Mouse (Mus musculus) urinary bladder, postnatal 10 days (tissue): ENCODE data around the gene Arl5c.
"Not testable (repeated sequence)": the region's sequence is repeated elsewhere in the genome, so short reads cannot be mapped to it uniquely, and the experiment has no call there.

Source experiments
- DNase-seq: peaks from one replicate; pipeline ENCODE4 v3.0.0; 2022; ENCODE audit warnings: low spot score

The Arl5c gene

DNA sequence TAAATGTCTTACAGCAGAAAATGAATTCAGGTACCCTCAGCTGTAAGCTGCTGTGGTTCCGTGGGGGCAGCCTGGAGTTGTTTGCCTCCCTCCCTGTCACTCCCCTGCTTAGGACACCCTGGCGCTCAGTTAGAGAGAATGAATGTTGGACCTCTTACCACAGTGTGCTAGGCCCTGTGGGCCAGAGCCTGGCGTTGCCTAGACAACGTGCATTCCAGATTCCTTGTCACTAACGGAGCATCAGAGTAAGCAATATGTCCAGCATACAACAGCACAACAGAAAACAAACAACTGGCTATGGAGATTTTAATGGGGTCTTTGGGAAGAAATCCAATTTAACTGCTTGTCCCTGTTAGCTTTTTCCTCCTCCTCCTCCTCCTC, 36.7 kb downstream of the Arl5c start:
- DNase-seq, result no peak

DNA sequence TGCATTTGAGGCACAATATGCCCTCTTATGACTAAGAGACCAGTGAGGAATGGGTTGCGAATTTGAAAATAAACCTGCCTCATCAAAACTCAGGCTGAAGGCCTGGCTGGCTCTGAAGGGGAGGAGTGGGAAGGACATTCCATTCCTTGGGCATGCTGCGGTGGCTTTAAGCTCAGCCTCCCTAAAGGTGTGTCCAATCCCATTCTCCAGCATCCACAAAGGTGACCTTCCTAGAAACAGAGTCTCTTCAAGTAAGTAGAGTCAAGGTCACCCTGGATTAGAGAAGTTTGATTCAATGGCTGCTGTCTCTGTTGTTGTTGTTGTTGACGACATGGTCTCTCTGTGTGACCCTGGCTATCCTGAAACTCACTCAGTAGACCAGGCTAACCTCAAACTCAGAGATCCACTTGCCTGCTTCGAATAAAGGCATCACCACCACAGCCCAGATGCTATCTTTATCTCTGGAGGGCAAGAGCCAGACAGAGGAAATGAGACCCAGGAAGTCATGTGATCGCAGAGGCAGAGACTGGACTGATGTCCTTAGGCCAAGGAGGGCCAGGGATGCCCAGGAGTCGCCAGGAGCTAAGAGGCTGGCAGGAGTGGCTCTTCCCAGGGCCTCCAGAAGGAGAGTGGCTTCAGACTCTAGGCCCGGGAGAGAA, 37.2 kb downstream of the Arl5c start:
- no peak for DNase-seq

DNA sequence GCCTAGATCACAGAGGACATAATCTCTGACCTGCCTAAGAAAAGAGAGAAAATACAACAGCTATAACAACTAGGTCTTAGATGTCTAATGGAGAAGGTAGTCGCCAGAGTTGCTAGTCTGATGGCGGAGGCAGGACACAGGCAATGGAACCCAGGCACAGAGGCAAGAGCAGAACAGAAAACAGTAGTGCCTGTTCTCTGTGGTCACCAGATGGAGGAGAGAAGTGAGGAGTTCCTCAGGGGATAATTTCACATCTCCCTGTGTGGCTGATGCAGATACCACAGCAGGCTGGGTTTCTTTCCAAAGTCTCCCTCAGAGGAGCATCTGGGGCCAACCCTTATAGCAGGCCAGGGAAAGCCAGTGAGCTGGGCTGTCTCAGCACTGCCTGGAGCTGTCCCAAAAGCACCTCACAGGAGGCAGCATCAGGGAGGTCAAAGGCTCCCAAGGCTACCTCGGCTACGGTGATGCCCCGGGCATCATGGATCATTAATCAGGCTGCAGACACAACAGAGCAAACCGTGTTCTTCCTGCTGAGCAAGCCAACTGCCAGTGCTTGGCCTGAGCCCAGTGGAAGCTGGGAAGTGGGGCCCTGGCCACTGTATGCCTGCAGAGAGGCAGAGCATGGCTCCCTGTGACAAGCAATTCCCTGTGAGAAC, 38.9 kb downstream of the Arl5c start:
- no peak for DNase-seq

DNA sequence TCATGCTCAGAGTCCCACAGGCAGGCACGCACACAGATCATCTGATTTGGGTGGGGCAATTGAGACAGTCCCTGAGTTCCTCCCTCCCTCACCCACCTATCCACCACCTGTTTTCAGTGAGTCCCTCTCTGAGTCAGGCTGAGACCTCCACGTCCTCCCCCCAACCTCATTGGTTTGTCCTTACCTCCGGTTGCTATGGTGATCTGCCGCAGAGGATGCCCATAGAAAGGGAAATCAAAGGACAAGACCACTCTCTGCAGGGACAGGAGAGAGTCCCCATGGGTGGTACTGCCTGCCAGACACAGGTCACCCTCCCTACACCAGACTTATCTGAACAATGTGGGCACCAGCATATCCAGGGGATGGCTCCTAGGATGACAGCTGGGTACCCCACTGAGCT, 40.1 kb downstream of the Arl5c start:
- no peak for DNase-seq

DNA sequence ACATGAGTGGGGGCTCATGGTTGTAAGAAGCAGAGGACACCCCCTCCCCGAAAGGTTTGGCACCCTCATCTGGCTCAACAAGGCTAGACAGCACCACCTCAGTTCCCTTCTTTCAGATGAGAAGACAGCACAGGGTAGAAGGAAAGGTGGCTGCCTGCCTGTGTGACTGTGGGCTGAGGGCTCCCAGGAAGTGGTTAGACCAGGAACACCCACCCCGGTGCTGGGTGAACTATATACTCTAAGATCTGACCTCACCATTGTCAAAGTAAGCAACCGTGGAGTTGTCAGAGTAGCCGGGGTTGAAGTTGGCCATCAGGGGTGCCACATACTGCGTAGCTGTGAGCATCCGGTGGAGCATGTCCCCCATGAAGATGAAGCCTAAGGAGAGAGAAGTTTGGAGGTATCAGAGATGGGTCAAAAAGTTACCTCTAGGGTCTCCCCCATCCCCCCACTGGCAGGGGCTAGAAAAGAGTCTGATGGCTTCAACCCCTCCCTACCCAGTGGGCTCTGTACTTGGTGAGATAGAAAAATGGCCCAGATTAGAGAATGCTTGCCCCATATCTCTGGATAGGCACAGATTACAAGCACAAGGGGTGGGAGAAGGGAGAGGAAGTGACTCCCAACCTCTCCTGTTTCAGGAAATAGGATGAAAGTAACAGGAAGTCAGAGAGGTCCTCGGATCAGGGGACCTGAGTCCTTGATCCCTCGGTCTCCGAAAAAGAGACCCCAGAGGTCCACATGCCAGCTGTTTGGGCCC, 40.7 kb downstream of the Arl5c start:
- DNase-seq, result no peak

DNA sequence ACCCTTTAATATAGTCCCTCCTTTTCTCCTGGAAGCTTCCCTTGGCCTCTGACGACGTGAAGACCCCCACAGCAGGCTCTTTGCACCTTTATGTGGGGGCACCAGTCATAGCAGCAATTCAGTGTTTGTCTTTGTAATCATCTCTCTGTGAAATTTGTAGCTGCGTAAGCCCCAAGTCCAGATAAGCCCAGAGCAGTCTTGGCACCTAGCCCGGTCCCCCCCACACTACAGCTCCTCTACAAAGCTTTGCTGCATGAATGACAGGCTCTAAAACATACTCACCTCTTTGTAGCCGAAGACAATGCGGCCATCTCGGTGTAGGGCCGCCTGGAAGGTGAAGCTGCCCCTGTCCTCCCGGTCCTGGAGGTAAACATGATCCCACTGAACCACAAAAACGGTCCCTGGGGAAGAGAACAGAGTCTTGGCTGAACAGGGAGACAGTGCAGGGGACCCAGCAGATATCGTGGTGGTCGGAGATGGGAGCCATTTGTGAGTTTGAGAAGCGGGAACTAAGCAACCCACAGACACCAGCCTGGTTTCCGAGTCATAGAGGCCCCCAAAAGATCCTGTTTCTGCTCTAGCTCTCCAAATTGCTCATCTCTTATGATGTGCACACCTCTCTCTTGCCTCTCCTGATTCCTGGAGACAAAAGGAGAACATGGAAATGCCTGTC, 41.4 kb downstream of the Arl5c start:
- DNase-seq, result no peak

DNA sequence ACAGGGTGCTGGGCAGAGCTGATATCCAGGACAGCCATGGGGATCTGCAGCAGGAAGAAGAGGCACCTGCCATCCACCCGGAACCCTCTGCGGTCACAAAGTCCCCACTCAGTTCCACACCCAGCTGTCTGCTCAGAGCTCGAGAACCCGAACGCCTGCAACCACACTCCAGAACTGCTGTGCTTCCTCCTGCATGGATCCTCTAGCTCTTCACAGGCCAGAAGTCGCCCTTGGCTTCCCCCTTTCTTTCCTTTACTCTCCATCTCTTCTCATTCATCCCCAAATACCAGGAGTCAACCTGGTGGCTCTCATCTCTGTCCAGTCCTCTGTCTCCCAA, 42.1 kb downstream of the Arl5c start:
- no peak for DNase-seq

DNA sequence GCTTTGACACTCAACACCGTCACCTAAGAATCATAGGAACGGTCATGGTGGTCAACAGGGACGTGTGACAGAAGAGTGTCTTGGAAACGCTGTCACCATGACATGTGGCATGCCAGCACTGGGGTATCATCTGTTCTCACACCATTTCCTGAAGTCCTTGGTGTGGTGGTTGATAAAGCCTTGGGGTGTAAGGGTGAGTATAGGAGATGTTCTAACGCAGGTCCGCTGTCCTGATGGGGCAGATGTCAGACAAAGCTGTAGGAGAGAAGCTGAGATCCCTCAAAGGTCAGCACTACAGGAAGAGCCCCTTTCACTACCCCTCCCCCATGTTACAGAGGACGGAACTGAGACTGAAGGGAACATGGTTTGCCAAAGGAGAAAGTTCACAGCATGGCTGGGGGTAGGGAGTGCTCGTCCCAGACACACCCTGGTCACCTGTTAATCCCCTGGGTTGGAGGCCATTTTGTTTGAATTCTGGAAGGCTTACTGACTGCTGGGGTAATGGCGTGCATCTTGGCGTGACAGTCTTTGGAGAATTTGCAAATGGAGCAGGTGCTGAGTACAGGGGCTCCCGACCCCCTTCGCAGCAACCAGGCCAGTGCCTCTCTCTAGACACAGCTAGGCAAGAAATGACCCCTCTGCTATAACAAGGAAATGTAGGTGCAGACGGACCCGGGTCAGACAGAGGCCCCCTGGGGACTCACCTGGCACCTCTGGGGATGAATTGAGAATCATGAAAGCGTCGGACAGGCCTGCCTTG, 42.6 kb downstream of the Arl5c start:
- DNase-seq, result no peak

DNA sequence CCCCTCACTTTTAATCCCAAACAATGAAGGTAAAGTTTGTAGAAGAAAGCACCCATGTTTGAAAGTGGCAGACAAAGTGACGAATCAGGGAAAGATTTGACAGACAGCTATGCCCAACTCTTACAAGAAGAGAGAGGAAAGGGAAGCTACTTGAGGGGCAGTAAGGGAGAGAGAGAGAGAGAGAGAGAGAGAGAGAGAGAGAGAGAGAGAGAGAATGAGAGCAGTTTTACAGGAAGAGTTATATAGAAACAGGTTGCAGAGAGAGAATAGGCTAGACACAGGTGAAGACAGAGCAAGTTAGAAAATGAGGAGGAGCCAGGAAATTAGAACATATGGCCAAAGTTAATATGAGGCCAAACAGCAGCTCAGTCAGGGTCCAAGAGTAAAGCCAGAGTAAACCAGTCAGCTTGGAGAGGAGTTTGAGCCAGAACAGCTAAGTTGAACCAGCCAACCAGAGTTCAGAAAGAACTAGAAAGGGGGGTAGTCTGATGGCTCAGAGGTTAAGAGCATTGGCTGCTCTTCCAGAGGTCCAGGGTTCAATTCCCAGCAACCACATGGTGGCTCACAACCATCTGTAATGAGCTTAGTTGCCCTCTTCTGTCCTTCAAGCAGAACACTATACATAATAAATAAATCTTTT, 43.5 kb downstream of the Arl5c start:
- DNase-seq, result no peak

DNA sequence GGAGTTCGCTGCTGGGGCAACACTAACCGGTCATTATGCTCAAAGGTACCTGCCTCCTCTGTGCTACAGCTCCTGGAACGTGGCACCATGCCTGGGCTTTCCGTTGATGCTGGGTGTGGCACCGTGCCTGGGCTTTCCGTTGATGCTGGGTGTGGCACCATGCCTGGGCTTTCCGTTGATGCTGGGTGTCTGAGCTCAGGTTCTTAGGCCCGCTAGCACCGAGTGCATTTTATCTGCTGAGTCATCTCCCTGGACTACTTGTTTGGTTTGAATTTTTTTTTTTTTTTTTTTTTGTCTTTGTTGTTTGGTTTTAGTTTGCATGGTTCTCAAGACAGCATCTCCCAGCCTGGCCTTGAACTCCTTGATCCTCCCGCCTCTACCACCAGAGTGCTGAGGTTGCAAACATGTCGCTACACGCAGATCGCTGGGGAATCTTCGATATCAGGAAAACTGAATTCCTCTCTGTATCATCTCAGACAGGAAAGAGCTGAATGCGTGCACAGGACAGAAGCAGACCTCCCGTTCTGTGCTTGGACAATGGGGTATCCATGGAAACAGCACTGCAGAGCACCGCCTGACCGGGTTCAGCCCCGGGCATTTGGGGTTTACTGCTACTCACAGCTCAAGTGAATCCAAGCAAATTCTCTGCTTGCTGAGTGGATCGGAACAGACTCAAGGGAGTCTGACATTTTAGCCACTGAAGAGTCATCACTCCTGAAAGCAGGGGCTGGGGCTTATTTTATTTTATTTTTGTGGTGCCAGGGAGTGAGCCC, 46.1 kb downstream of the Arl5c start:
- no peak for DNase-seq

DNA sequence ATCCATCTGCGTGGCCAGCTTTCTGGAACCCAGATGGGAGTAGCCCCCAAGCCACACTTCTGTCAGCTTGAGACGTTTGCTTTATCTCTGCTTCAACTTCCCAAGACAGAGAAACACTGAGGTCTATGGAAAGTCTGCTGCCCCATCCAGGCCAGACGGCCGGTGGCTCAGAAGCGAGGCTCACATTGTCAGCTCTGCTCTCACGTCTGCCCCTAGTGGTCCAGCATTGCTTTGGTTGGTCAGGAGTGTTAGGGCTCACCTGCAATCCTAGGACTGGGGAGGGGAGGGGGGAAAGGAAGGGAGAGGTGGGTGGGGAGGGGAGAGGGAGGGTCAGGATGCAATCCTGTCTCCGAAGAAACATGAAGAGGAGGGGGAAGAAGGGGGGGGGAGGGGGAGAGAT, 48.6 kb downstream of the Arl5c start:
- DNase-seq, result no peak

DNA sequence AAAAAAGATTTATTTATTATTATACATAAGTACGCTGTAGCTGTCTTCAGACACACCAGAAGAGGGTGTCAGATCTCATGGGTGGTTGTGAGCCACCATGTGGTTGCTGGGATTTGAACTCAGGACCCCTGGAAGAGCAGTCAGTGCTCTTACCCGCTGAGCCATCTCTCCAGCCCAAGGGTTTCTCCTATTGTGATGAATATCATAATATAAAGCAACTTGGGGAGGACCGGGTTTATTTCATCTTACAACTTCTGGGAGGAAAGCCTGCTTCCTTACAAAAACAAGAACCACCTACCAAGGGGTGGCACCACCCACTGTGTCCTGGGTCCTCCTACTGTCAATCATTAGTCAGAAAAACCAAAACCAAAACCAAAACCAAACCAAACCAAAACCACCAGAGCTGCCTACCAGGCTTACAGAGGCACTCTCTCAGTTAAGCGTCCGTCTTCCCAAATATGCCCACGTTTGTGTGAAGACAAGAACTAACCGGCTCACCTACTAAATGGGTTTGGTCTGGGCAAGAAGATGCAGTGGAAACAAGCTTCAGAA, 50.2 kb downstream of the Arl5c start:
- not testable (repeated sequence) for DNase-seq

DNA sequence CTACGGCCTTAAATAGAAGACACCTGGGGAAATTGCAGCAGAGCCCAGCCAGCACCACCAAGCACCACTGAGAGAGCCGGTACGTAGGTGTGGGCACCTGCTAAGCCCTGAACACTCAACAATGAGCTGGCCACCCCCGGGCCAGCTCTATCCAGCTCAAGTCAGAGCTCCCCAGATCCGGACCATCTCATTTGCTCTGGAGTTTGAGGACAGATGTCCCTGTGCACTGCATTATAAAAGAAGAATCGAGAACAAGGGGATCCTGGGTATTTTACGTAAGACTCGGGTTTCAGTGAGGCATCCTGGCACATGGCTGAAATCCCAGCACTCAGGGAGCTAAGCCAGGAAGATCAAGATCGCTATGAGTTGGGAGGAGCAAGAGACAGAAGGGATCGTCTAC, 51.0 kb downstream of the Arl5c start:
- no peak for DNase-seq

DNA sequence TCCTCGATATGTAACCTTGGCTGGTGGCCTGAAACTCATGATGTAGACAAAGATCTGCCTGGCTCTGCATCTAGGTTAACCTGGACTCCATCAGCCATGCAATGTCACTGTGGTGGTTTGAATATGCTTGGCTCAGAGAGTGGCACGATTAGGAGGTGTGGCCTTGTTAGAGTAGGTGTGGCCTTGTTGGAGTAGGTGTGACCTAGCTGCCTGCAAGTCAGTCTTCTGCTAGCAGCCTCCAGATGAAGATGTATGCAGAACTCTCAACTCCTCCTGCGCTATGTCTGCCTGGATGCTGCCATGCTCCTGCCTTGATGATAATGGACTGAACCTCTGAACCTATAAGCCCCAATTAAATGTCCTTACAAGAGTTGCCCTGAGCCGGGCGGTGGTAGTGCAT, 52.7 kb downstream of the Arl5c start:
- no peak for DNase-seq

DNA sequence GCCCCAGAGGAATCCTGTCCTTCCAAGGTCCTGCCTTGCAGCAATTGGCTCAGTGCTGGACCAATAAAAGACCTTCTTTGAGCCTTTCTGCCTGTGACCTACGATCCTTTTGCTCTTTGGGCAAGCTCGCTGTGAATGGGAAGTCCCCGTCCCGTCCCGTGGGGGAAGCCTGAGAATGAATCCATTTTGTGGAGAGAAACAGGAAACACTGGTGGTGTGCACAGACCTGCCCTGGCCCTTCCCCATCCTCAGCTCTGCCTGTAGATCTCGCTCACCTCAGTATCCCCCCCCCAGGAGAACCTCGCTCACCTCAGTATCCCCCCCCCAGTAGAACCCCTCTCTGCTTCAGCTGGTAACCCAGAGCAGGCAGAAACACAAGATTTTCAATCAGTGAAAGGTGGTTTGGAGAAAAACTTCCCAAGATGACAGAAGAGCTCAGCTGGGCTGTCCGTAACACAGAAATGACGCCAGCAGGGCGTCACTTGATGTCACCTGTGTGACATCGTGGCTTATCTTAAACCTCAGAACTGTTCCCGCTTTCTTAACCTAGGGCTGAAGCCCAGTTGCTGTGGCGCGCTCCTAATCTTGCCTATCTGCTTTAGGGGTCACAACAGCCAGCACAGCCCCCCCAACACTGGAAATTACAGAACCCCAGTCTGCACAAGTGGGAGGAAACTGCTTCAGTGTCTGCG, 53.4 kb downstream of the Arl5c start:
- DNase-seq, result no peak
